Mouse (Mus musculus) retina, postnatal 7 days (tissue): ENCODE results near the gene Plscr2.

ENCODE experiments used
- DNase-seq: peaks from one replicate; pipeline ENCODE4 v3.0.0-alpha.2; 2012; ENCODE audit warnings: low read depth, low spot score

Gene Plscr2

DNA sequence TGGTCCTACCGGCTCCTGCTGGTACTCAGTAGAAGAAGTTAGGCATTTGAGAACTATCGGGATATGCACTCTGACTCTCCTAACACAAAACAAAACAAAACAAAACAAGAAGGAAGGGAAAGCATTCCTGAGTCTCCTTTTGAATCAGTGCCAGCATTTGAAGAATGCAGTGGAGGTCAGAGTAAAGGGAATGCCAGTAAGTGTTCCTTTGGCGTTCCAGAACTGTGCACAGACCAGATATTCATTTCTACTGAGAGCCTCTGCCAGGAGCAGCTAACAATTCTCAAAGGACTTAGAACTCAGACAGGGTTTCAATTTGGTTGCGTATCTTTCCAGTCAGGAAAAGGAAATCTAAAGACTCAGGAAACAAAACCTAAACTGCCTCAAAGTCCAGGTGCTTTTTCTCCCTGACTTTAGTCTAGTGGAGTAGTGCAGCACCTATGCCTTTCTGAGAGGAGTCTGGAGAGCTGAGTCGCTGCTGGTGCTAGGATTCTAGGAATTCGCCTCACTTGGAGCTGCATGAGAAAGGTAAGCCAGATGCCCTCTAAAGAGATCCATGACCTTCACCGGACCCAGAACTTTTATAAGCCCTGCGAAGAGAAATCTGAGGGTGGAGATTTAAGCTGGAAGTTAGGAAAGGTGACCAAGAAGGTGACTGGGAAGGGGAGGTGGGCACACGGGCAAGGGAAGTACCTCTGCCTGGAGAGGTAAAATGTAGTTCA, at the start of gene Plscr2:
Gene Plscr2 (plus strand): TSS at position 117 of the 722 bp plus-strand sequence.
- no peak for DNase-seq

DNA sequence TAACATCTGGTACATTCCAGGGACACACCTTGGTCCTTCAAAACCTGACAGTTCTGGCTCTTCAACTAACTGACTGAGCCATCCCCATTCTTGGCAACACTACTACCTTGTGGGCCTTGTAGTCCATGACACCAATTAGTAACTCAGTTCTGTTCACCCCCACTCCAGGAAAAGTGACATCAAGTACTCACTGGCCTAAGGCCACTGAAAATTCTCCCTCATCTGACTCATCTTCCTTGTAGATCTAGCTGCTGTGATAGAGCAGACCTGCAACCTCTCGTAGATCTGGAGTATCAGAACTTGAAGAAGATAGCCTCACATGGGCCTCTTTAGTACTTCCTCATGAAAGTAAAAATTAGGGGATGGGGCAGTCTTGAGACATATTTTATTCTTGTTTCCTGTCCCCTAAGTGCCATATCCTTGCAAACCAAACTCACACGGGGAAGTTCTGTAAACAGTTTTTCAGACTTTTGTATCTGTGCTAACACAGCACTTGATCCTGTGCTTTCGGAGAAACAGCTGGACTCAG, 49.2 kb upstream of the Plscr2 start:
- DNase-seq: no peak

DNA sequence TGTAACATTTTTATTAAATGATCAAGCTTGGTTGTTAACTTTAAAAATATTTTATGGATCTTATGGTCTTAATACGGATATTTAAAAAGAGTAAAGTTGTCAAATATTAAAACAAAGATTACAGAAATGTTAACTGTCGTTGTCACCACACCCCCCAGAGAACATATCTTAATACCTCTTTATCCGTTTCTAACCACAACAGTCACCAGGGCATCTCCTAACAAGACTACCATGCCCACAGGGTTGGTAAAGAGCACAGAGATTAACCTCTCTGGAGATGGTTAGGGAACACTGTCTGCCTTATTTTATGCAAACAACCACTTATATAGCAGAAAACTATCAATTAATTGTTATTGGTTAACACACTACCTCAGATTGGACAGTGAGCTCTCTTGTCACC, 48.6 kb upstream of the Plscr2 start:
- DNase-seq: no peak

DNA sequence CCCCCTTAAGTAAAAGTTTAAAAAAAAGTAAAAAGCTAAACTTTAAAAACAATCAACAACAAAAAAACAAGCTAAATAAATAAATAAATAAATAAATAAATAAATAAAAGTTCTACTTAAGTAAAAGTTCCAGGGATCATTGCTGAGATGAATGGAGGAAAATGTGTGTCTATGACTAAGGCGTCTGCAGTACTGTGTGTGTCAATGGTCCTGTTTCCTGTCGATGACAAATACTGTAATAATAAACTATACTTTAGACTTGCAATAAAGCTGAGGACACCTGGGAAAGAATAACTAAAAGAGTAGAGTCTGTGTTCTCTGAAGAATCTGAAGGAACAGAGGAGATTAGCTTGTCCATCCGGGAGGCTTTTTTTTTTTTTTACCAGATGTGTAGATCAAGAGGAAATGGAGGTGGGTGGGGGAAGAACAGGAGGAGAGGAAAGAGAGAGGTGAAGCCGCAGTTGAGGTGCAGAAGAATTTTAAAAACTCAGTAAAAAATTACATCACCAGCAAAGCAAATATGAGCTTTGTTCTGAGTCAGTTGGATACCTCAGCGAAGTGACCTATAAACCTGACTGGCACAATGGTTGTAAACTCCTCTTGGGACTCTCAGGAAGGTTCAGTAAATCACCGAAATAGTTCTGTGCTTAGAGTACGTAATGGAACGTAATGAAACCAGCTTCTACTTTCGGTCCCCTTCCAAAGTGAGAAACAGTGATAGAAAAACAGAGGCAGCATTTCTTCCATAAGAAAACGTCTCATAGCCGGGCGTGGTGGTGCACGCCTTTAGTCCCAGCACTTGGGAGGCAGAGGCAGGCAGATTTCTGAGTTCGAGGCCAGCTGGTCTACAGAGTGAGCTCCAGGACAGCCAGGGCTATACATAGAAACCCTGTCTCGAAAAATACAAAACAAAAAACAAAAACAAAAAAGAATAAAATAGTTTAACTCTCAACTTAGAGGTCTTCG, 46.3 kb upstream of the Plscr2 start:
- no peak for DNase-seq

DNA sequence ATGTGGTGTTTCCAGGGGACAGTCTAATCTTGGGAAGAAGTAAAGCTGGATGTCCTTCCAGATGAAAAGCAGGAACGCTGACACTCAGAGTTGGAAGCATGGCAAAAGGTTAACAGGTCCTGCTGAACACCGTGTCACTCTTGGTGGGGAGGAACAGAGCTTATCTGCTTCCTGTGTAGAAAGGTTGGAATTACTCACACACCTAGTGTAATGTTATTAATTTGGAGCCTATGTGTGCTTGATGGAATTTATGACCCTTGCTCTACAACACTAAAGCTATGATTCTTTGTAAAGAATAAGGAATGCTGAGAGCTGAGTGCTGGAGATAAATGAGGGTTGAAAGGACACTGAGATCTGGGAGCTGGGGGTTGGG, 45.6 kb upstream of the Plscr2 start:
- no peak for DNase-seq

DNA sequence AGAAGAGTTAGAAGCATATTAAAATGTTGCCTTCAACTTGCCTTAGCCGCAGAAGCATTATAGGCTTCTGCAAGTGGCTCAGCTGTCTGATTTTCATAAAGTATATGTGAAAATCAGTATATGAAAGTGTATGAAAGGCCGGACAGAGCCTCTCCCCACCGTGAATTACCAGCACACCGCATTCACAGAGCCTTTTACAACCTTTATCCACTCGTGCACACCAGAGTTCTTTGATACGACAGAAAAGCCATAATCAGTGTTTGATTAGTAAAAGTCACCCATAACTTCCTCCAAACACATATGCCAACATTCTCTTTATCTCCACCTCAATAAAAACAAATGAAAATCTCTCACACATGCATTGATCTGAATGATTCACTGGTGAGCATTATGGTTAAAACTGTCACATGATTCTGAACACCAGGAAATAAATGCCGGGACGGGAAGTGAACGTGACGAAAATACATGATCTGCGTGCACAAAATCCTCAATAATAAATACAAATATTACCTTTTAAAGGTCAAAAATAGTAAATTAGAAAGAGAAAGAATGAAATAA, 40.4 kb upstream of the Plscr2 start:
- no peak for DNase-seq

DNA sequence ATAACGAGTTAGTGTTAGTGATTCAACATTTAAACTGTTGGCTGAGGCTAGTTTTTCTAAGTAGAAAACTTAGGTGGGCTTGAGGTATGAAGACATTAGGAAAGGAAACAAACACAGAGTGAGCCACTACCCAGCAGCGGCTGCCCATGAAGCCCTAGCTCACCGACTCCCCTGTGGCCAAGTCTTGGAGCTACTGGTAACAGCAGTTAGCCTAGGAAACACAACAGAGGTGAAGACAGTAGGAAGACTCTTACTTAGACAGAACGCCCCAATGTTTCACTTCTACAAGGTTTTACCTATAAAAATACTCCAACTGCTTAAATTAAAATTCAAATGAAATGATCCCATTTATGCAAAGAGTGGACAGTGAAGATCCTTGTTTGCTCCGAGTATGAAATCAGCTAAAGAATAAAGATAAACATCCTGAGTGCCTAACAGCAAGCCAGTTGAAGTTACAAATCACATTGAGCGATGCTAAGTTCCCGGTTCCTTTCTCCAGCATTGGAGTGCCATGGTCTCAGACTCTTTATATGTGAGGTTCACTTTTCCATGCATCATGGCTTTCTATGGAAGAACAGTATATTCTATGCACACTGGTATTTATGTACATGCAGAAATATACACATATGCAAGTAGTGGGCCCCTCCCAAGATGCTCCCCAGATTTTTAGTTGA, 26.5 kb upstream of the Plscr2 start:
- no peak for DNase-seq

DNA sequence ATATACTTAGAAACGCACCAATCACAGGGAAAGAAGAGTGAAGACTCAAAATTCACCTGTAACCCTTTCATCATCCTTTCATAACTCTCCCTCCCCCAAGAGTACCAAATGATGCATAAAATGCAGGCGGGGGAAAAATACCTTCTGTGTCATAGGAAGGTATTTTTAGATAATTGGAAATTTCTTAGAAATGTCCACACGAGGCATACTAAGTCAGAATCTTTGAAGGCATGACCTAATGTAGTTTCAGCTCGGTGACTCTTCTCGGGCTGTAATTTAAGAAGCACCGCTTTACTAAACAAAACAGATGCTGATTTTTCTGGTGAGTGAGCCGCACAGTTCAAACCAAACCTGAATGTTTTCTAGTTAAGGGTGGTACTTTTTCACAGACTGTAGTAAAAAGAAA, 26.0 kb upstream of the Plscr2 start, which contains the start of gene Plscr1:
Gene Plscr1 (plus strand): TSS at position 304 of the 406 bp plus-strand sequence.
- no peak for DNase-seq

DNA sequence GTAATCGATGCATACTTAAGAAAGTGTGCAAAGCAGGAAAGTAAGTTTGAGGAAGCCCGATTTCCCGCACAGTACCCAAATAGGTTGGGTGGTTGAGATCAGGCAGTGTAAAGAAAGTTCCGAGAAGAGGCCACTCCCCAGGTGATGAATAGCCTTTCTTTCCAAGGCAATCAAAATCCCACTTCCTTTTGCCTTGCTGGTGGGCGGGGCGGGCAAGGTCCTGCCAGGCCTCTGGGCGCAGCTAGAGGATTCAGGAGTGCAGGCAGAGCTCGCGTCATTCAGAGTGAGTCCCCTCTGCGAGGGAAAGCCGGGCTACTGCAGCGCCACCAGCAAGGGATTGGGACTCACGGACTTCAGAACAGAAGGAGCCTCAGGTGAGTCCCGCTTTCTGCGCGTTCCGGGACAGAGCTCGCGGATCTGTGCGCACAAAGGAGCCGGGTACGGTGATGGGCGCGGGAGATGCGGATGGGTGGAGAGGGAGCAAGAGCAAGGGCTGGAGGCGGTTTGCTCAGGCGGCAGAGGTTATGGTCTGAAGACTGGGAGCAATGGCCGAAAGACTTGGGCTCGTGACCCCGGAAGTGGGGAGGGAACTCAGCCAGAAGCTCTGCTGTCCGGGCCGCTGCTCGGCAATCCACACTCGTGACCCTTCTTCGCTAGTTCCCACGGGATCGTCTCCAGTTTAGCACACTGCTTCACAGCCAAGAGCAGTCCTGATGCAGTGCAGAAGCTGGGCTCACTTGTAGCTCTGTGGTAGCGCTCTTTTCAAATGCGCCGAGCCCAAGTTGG, 25.2 kb upstream of the Plscr2 start:
- peak; percentile 20 for DNase-seq

DNA sequence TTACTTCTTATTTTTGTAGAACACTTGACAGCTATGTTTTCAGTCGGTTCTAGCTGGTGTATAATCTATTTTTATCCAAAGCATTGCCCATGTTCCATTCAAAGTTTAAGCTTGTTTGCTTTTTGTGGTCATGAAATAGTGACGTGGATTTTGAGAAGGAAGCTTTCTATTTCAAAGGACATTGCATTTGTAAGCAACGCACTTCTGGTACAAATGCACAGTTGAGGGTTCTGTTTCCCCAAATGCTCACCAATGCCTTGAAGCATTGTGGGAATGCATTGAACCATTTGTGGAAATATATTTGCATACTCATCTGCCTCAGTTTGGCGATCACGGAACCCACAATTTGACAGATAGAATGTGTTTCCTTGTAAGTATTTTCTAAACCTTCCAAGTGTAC, 22.7 kb upstream of the Plscr2 start:
- DNase-seq: no peak

DNA sequence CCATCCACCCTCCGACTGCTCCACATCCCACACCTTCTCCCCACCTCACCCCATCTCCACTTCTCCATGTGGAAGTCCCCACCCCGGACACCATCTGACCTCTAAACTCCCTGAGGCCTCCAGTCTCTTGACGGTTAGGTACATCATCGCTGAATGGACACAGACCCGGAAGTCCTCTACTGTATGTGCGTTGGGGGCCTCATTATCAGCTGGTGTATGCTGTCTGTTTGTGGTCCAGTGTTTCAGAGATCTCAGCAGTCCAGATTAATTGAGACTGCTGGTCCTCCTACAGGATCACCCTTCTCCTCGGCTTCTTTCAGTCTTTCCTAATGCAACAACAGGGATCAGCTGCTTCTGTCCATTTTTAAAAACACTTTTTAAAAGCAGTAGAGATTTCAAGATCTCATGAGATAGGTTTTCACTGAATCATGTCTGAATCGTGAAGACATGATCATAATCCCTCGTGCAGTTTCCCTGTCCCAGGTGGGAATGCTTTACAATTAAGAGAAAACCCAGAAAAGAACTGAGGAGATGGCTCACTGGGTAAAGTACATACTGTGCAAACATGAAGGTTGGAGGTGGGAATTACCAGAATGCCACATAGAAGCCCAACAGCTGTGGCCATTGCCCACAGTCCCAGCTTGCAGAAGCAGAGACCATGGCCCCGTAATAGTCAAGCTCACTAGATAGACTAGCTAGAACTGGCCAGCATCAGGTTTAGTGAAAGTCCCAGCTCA, 21.6 kb upstream of the Plscr2 start:
- no peak for DNase-seq

DNA sequence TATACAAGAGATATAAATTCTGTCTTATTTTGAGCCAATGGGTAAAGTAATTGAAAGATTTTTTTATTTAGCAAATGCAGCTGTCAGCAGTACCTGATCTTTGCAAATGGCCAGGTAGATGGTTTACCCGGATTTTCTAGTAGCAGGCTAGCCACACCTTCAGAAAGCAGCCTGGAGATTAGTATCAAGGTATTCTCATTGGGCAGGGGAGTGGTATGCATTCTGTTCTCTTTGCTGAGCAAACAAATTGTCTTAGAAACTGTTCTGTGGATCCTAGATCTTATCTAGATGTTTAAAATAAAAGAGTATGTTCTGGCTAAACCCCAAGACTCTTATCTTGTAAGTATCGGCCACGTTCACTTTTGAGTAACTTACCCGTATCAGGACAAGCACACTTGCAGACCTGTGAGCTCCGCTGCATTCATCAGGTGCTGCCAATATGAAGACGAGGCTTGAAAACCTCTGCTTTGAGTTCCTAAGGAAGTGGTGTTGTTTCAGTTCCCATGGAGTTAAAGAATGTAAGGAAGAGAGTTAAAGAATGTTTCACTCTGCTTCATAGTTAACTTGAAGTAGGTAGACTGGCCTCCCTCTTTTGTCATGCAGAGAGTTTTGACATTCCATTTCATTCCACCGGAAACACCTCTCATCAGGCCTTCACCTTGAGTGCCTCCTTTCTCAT, 14.8 kb upstream of the Plscr2 start:
- DNase-seq: no peak

DNA sequence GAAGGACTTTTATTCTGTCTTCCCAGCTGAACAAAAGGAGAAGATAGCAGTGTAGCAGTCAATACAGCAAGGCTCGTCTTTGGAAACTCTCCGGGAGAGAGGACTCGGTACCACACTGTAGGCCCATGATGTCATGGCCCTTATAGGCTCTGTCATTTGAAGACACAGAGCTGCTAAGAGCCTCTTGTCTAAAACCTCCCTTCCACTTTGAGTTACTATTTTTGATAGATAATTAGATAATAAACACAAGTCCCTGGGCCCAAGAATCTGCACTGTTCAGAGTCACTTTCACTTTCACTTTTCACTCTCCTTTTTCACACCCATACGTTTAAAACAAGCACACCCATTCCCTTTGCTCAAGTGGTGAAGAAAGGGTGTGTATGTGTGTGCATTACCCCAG, 9.7 kb upstream of the Plscr2 start:
- no peak for DNase-seq

DNA sequence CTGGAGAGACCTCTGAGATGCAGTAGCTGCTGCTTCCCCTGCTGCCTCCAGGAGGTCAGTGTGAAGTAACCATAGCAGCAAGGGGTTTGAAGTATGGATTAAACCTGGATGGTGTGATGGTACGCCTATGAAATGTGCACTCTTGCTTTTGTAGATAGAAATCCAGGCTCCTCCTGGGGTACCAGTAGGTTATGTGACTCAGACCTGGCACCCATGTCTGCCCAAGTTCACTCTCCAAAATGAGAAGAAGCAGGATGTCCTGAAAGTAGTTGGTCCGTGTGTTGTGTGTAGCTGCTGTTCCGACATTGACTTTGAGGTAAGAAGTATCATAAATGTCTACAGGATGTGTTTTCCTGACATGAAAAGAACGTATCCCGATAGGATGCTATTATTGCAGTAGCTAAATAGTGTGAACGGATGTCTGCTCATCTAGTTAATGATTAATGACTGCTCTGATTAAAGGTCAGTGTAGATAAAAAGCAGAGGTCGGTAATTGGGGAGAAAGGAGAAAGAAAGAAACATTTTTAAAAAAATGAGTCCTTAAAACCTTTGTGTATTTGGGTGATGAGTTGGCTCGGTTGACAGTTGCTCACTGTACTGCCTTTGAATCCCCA, 8.7 kb upstream of the Plscr2 start:
- no peak for DNase-seq

DNA sequence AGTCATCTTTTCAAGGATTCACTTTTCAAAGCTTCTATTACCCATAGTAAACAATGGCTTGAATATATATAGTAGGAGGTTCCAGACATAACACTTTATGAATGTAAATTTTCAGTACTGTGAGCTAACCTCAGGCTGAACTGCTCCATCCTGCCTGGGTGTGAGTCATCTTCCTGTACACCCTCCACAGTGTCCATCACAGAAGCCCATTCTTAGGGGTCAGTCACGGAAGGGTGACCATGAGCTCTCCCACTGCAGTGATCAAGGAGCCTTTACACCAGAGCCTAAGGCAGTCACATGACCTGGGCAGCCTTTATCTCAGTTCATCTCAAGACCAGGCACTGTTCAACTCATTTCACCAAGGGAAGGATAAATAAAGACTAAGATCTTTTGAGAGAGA, 7.7 kb upstream of the Plscr2 start:
- DNase-seq: no peak

DNA sequence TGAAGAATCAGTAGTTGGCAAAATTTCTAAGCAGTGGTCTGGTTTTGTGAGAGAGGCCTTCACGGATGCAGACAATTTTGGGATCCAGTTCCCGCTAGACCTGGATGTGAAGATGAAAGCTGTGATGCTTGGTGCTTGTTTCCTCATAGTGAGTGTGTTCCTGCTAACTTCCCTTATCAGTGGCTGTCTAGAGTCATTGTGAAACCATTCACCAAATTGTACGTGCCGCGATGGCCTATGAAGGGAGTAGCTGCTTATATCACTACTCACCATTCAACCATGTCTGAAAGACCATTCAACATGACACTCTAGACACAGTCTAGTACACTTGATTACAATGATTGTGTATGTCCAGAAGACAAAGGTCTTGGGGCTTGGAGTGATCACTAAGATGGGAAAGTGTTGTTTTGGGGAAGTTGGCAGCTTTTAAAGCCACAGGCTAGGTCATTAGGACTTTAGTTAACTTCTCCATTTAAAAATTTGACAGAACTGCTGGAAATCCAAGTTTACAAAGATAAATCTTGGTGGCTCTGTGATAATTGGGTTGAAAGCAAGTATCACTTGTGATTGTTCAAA, 5.5 kb upstream of the Plscr2 start:
- no peak for DNase-seq

DNA sequence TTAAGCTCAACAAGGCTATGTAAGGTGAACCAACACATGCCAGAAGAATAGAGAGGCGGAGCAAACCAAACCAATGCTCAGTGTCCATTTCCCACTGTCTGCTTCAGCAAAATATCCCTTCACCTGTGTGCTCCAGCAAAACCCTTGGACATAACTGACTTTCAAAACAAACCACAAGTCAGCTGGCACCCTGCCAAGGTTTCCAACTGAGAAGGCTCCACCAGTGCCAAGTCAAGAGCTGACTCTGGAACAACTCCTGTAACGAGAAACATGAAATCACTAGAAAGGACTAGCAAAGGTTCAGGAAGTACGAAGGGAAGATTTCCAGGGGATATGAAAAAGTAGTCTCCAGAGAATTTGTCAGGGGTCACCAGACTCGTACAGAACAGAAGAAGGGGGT, 4.5 kb upstream of the Plscr2 start:
- DNase-seq: no peak

DNA sequence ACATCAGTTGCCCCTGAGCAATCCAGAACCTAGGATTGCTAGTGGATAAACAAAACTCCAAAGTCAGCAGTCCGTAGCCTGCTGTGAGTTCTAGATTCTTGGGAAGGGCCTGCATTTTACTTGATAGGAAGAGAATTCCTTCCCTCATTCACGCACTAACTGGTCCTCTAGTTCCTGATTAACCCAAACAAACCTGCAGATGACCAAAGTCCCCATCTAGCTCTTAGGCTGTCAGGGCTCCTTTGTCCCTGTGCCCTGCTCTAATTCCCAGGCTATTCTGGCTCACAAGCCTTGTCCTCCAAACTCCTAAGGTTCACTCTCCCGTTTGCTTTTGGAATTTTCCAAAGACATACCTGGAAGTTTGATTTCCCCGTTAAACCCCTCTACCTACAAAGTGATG, 2.8 kb upstream of the Plscr2 start:
- DNase-seq: no peak

DNA sequence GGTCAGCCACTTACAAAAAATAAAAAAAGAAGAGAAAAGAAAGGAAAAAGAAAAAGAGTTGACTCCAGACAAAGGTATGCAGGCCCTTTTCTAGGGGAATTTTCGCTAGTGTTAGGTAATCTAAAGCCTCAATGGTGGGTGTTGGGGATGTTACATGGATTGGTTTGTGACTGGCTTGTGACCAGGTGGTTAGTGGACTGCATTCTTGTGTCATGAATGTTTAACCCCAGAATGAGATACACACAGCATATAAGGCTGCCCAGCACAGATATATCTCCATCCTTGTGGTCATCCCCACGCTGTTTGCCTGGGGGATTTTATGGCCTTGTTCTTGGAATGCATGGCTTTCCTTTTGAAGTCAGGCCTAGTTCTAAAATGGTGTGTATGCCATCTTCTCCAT, 2.1 kb upstream of the Plscr2 start:
- no peak for DNase-seq
